Mouse (Mus musculus) heart, adult 2 months (tissue): ENCODE measurements at regions not wholly inside any gene's neighbourhood (a gene's known extent, or its start where the extent isn't known, plus 50 kb on each side); places are given as distances from the start of the nearest gene placed in this dataset.

Experiments
- DNase-seq, 2 experiments: peaks; one replicate each; pipeline ENCODE4 v3.0.0; 2021
- H3K27ac ChIP-seq: fragments of 200-600 bp; 2 replicates; pipeline ENCODE4 v1.8.1; 2022
- H3K27me3 ChIP-seq: fragments of 200-500 bp; 2 replicates; pipeline ENCODE4 v1.6.1; 2012; ENCODE audit warnings: mild to moderate bottlenecking, low read length, inconsistent platforms, mixed read lengths; ENCODE audit not compliant: control insufficient read depth, insufficient read depth
- H3K36me3 ChIP-seq: fragments of 200-500 bp; 2 replicates; pipeline ENCODE4 v1.6.1; 2012; ENCODE audit warnings: low read length, inconsistent platforms; ENCODE audit not compliant: control insufficient read depth, insufficient read depth
- H3K4me1 ChIP-seq: fragments of 200-500 bp; 2 replicates; pipeline ENCODE4 v1.6.1; 2011; ENCODE audit warnings: low read length; ENCODE audit not compliant: control insufficient read depth, insufficient read depth
- H3K4me3 ChIP-seq: fragments of 200-600 bp; 2 replicates; pipeline ENCODE4 v1.8.1; 2022
- H3K79me2 ChIP-seq: fragments of 200-500 bp; replicated peaks from 2 replicates; pipeline ENCODE4 v1.6.1; 2012; ENCODE audit warnings: mild to moderate bottlenecking, inconsistent platforms, low read length, moderate library complexity, mixed read lengths; ENCODE audit not compliant: control insufficient read depth, insufficient read depth
- H3K9ac ChIP-seq: fragments of 200-500 bp; 2 replicates; pipeline ENCODE4 v1.6.1; 2012; ENCODE audit warnings: low read depth, mild to moderate bottlenecking, control low read depth, inconsistent platforms, low read length, mixed read lengths
- CTCF ChIP-seq: fragments of 200-600 bp; IDR thresholded peaks from 2 replicates; pipeline ENCODE4 v1.8.1; 2022; ENCODE audit warnings: antibody characterized with exemption, mild to moderate bottlenecking, moderate library complexity
- EP300 ChIP-seq: fragments of 200-500 bp; IDR thresholded peaks from 2 replicates; pipeline ENCODE4 v1.6.1; 2011; ENCODE audit warnings: low read depth, low read length, control low read depth; ENCODE audit not compliant: insufficient read depth
- POLR2A ChIP-seq: fragments of 200-500 bp; IDR thresholded peaks from 2 replicates; pipeline ENCODE4 v1.6.1; 2011; ENCODE audit warnings: mild to moderate bottlenecking, low read depth, low read length, control low read depth; ENCODE audit not compliant: insufficient read depth
- WGBS: fragments of 180-500 bp; shearing (Covaris S2); methylation state at CpG from one replicate; pipeline ENCODE4 v1.1.7; 2018; 5-methylcytosine and 5-hydroxymethylcytosine counted together
- intact Hi-C: fragments of 180-260 bp; cut with DNase I; formaldehyde crosslinking; loops from one replicate; pipeline ENCODE4 v1.15.1; 2025

- TF ChIP-seq POLR2A (no peak), CTCF (no peak)
- Histone ChIP-seq H3K36me3 (no peaks in the 10 kb centered on the region), H3K9ac (no peak overlapping the region), H3K79me2 (no peaks in the 10 kb centered on the region), H3K27ac (no peak overlapping the region), H3K4me3 (no peak overlapping the region), H3K4me1 (no peaks in the 10 kb centered on the region), H3K27me3 (no peaks in the 10 kb centered on the region)
- no peak for DNase-seq
- WGBS = 91% methylated on average over 13 of the region's 13 CpGs
- intact Hi-C loops = no loop called here
Measured at GRCm38 (mm10) chr14:98833230-98833999, 160.7 kb downstream of the Rpl36a-ps1 start.

DNA sequence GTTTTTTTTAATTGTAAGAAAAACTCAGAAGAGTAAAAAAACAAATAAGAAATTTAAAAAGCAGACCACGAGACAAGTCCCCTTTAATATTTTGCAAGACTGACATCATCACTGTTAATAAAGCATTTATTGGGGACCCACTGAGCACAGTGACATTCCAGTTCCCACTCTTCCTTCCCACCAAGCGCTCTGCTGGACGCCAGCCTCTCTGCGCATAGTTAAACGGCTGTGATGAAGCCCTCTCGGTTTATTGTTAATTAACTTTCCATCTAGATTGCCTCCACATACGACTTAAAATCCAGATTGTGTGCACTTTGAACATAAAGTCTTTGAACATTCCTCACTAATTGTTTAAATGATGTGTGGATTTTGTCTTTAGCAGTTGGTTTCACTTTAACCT, 161.7 kb downstream of the Rpl36a-ps1 start:
- intact Hi-C loops = no loop called here
- TF ChIP-seq EP300 (no peak), POLR2A (no peak), CTCF (no peak)
- Histone ChIP-seq H3K9ac (no peak overlapping the region), H3K4me3 (no peak overlapping the region), H3K4me1 (no peaks in the 10 kb centered on the region), H3K27me3 (no peaks in the 10 kb centered on the region), H3K36me3 (no peaks in the 10 kb centered on the region), H3K27ac (no peak overlapping the region), H3K79me2 (no peaks in the 10 kb centered on the region)
- 73% methylated on average over 7 of the region's 7 CpGs for WGBS
- DNase-seq = no peak

DNA sequence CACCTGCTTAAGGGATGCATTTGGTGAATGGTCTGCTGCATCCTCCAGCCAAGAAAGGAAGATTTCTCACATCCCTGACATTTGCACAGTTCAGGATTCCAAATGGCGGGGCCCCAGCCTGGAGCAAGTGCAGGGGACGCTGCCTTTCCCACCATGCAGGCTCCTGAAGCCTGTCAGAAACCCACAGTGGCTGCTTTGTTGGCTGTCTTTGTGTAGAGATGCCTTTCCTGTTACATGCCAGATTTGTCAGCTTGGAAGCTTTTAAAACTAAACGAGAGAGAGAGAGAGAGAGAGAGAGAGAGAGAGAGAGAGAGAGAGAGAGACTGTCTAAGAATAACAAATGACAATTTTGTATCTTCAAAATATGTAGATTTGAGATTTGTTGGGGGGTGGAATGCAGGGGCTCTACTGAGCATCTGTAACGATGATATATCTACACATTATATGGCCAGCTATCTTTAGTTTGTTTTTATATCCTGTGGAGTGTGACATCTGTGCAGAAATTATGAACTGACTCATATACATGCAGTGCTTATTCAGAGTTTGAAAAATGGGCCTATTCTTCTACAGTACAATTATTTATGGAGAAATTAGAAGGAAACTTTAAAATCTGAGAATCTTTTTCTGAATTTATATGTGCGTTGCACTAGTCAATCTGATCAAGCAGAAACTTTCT, 164.0 kb downstream of the Rpl36a-ps1 start:
- H3K27me3 ChIP-seq = no peaks in the 10 kb centered on the region
- no peaks in the 10 kb centered on the region for H3K79me2 ChIP-seq
- no peaks in the 10 kb centered on the region for H3K4me1 ChIP-seq
- H3K9ac ChIP-seq = no peak overlapping the region
- no peak for DNase-seq
- intact Hi-C loops = no loop called here
- H3K36me3 ChIP-seq = no peaks in the 10 kb centered on the region
- H3K27ac ChIP-seq = no peak overlapping the region
- H3K4me3 ChIP-seq = no peak overlapping the region
- no peak for TF ChIP-seq CTCF
- no peak for TF ChIP-seq EP300
- TF ChIP-seq POLR2A = no peak
- 55% methylated on average over 5 of the region's 5 CpGs for WGBS

DNA sequence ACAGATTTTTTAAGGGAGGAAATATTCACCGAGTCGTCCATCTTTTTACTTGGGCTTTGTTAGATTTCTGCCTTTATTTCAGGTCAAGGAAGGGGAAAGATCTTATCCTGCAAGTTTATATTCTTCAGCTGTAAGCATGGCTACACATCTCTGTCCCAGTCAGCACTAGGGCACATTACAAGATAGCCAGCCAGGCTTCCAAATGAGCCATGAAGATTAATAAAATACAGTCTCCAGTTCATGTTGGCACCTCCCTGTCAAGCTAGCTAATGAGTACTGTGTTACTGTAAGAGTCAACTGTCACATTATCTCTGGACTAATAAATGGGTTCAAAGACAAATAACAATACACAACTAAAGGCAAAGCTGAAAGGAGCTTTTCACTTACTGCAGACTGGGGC, 166.6 kb downstream of the Rpl36a-ps1 start:
- H3K36me3 ChIP-seq = no peaks in the 10 kb centered on the region
- no peak overlapping the region for H3K4me3 ChIP-seq
- no peak overlapping the region for H3K27ac ChIP-seq
- no peak for TF ChIP-seq CTCF
- TF ChIP-seq POLR2A = no peak
- no peak for TF ChIP-seq EP300
- H3K9ac ChIP-seq = no peak overlapping the region
- 74% methylated on average over 2 of the region's 2 CpGs for WGBS
- no peaks in the 10 kb centered on the region for H3K79me2 ChIP-seq
- H3K27me3 ChIP-seq = no peaks in the 10 kb centered on the region
- intact Hi-C loops = no loop called here
- H3K4me1 ChIP-seq = no peaks in the 10 kb centered on the region
- DNase-seq = no peak

DNA sequence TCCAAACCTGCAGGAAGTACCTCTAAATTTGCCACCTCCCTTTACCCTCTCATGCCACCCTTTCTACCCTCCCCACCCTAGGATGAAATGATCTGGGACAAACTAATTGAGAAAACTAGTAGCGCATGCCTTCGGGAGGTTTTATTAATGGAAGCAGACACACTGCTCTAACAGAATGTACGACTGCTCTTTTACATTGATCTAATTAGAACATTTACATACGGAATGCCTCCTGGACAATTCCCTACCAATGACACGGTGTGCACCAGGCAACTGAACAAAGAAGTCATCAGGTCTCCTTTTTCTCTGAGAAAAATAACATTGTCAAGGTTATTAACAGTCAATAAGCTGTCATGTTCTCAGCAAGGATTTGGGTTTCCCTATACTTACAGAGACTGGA, 180.5 kb downstream of the Rpl36a-ps1 start:
- Histone ChIP-seq H3K4me3 (no peak overlapping the region), H3K27me3 (no peaks in the 10 kb centered on the region), H3K36me3 (no peaks in the 10 kb centered on the region), H3K4me1 (no peaks in the 10 kb centered on the region), H3K79me2 (no peaks in the 10 kb centered on the region), H3K27ac (no peak overlapping the region), H3K9ac (no peak overlapping the region)
- intact Hi-C loops = no loop called here
- DNase-seq = no peak
- TF ChIP-seq POLR2A (no peak), CTCF (no peak), EP300 (no peak)
- WGBS = 89% methylated on average over 5 of the region's 5 CpGs

- TF ChIP-seq CTCF (no peak), EP300 (no peak), POLR2A (no peak)
- Histone ChIP-seq H3K27ac (no peak overlapping the region), H3K36me3 (no peaks in the 10 kb centered on the region), H3K9ac (no peak overlapping the region), H3K4me3 (no peak overlapping the region), H3K79me2 (no peaks in the 10 kb centered on the region), H3K4me1 (no peaks in the 10 kb centered on the region), H3K27me3 (no peaks in the 10 kb centered on the region)
- peak in 1 of 2 experiments; percentile 6 for DNase-seq
- 76% methylated on average over 3 of the region's 3 CpGs for WGBS
- intact Hi-C loops = no loop called here
Measured at GRCm38 (mm10) chr14:98810259-98811042, 183.7 kb downstream of the Rpl36a-ps1 start.
